Mouse (Mus musculus) left cerebral cortex, adult 9 months (tissue): ENCODE measurements around the gene Large1.
"Not testable (repeated sequence)": the region's sequence is repeated elsewhere in the genome, so short reads cannot be mapped to it uniquely, and the experiment has no call there.

Experiments
- DNase-seq, 2 experiments: peaks; one replicate each; pipeline ENCODE4 v3.0.0; 2022; ENCODE audit warnings: low spot score in 2 of 2

The Large1 gene

DNA sequence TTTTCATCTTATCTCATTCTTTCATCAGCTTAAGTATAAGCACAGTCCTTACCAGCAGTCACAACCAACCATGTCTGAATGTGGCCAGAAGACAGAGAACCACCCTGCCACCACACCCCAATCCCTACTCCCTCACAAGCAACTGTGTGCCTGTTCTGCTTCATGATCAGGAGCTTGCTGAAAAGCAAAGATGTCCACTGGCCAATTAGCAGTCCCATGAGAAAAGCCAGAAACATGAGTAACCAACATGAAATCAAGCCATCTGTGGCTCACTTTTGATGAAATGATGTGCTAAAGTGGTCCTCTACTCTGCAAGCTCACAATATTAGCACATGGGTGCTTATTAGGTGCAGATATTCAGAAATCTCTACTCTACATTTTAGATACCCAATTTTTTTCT, 57.8 kb downstream of the Large1 start:
- DNase-seq: no peak

DNA sequence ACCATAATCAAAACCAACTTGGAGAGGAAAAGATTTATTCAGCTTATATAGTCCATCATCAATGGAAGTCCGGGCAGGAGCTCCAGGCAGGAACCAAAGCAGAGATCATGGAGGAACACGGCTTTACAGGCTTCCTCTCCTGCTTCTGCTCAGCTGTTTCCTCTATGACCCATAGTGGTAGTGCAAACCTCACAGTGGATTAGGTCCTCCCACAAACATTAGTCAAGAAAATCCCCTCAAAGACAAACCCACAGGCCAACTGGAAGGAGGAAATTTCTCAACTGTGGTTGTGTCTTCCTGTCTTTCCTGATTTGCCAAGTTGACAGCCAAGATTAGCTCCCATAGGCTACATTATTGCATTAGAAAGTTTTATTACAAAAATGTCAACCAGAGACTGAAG, 59.7 kb downstream of the Large1 start:
- no peak for DNase-seq

DNA sequence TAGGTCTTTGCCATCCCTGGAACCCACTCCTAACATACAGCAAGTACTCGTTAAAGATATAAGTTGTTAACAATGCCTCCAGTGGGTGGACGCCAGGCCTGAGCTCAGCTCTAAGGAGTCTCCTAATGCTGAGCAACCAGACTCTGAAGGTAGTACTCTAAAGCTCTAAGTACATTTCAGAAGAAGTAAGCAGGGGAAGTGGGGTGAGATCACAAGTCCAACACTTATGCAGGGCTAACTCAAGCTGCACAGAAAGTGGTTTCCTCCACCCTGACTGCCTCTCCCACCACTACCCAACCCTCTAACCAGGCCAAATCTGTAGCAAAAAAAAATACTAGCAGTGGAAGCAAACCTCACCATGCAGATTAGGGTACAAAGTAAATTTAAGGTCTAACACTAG, 61.7 kb downstream of the Large1 start:
- DNase-seq: no peak

DNA sequence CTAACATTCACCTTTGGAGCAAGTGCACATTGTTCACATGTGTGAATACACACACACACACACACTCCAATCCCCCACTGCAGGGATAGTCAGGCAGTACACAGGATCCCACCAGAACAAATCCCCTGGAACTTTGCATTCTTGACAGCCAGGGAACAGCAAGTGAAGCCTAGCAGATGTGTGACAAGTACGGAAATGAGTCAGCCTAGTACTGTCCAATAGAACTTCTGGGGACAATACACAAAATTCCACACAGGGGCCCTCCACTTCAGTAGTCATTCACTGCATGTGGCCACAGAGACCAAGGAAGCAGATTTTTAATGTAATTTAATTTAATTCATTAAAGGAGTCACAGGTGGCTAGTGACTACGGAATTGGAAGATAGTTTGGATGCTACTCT, 62.7 kb downstream of the Large1 start:
- DNase-seq: no peak

DNA sequence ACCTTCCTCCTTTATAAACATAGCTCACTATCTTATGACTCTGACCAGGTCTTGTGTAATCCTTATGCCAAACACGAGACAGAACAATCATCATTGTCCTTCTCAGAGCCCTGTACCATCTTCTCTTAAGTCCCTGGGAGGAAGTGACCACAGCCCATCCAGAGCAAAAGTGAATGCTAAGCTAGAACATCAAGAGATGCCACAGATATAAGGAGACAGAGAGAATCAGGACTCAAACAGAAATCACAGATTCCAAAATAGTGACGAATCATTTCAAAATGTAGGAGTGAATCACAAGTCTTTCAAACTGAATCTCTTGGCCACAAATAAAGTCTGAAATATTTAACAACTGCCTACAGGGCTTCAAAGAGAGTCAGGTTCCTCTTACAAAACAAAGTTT, 63.5 kb downstream of the Large1 start:
- DNase-seq: no peak

DNA sequence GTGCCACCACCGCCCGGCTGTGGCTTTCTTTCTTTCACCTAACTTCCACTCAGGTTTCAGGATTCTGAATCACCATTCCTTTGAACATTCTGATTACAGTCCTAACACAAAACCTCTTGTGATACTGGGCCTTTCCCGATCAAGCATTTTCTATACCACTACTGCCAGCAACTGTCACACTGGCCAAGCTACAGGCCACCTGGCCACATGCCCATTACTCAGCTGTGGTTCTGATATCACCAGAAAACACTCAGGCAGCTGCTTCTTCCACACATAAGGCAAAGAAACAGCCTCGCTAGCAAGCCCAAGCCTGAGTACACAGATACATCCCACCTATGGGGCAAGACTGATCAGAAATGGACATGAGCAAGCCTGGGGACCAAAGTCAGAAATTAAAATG, 71.3 kb downstream of the Large1 start:
- DNase-seq: no peak

DNA sequence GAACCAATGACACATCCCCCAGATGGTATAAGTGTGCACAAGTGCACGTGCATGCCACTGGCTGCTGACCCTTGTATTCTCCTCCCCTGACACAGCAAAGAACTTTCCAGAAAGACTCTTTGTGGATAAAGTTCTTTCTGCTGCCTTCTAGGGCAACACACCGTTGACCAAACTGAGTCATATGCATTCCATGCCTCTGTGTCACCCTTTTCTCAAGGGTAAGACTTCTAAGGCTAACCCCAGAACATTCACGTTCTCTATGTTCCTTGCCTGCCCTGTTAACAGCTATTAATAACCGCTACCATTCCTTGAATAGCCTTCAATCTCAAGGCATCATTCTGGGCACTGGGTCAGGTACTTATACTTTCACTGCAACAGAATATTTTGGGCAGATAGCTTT, 77.3 kb downstream of the Large1 start:
- DNase-seq: no peak

DNA sequence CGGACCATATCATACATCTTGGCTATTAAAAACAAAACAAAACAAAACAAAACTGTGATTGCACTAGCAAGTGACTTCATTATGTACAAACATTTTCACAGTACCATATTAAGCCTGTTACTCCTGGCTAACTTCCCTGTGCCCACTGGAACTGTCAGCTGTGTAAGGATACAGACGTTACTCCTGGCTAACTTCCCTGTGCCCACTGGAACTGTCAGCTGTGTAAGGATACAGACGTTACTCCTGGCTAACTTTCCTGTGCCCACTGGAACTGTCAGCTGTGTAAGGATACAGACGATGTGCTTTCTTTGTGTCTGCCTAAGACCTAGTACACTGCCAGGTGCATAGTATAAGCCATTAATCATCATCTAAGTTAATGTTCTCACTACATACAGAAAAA, 77.9 kb downstream of the Large1 start:
- DNase-seq: not testable (repeated sequence)

DNA sequence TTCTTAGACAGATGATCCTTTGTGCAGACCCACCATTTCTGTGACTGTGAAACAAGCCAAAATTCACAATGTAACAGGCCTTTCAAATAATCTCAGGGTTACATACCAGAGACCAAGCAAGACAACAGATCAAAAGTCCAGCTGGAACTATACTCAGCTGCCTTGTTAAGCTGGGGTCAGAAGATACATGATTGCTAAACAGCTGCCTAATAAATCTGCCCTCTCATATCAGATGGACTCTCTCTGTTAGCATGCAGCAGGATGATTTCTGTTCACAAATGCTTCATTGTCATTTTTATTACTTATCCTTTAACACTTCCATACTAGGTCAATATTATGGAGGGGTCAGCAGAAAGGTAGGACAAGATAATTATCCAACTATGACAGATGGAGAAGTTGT, 80.2 kb downstream of the Large1 start:
- no peak for DNase-seq

DNA sequence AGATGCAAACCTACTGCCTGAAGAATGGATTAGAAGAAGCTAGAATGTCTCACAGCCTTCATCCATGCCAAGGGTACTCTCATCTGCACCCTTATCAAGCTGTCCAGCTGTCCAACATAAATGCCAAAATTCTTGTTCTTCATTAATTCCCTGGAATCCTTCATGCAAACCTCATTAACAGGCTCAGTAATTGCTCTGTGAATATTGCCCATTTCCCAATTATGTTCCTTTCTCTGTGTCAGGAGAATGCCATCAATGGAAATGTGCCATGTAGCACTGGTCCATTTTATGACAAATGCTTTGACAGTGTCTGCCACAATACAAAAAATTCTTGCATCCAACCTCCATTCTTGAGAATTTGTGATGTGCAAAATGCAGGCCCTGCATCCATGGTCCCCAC, 82.3 kb downstream of the Large1 start:
- DNase-seq: no peak

DNA sequence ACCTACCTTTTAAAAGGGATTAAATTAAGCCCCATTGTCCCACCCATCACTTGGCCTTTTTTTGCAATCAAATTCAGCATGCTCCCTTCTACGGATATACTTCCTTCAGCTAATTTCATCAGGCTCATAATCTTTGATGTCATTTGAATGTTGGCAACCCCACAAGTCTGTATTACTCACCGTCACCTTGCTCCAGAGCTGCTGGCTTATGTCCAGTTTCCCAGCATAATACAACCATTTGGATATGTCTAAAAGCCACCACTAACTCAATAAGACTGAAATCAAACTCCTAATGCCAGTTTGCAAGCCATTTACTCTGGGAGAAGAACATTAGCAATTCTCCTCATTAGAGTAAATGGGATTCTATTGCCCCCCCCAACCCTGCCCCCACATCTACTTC, 95.4 kb downstream of the Large1 start:
- no peak for DNase-seq

DNA sequence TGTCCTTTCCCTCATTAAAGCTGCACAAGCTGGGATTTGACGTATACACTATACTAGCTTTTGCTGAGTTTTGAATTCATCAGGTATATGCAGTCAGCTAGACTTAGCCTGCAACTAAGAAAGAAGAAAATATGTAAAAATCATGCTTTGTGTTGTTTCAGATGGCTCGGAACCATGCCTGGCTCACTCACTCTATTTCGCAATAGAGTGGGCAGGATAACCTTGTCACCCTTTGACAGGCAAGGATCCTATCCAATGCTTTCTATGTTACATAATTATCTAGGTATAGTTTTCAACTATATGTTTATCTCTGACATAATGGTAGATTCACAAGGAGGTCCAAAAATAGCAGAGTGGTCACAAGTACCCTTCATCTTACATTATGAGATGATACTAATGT, 109.2 kb downstream of the Large1 start:
- no peak for DNase-seq

DNA sequence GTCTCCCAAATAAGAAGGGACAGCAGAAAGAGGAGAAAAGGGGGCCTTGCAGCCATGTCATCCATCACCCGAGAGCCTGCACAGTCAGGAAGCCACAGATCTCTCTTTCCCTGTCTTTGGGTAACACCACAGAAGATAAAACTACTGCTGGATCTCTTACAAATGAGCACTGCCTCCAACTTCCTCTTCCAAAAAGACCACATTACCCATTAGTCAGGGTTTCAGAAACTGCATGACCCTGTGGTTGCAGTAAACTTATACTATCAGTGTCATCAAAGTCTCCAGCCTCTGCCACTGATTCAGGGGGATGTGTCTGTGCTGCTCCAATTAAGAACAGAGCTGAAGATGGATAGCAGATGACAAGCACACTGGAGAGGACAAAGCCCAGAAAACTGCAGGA, 111.3 kb downstream of the Large1 start:
- no peak for DNase-seq

DNA sequence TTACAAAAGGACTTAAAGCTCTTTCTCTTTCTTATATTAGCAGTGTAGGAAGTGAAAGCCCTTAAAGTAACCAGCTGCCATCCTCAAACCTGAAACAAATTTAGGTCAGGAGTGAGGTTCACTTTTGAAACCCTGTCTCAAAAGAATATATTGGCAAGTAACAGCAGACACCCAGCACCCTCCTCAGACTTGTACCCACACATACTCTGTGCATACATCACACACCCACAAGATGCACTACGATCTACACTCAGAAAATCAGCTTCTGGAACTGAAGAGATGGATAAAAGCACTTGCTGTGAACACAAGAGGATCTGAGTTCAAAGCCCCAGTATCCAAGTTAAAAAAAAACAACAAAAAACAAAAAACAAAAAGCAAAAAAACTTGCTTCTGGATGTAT, 119.1 kb downstream of the Large1 start:
- DNase-seq: no peak

DNA sequence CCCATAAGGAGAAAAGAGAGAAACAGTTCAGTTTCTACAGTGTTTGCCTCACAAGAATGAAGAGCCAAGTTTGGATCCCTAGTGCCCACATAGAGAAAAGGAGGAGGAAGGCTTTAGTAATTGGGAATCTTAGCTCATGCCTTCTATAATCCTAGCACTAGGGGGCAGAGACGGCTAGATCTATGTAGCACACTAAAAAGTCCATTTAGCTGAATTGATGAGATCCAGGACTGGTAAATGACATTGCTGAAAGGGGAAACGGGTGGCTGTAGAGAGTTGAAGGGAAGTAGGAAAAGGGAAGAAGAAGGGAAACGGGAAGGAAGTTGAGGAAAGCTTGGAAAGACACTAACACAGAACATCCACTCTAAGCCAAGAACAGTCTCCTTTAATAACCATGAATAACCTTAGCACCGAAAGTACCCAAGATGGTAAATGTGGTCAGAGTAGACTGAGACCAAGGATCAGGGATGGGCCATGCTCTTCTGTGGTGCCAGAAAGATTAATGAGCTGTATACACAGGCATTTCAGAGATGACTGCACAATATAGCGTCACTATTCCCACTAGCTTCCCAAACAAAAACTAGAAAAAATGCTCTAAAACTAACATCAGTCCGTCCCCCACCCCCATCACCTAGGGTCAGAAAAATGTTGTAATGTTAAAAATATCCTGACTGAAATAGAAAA, 119.8 kb downstream of the Large1 start:
- DNase-seq: peak; percentile 47 to 86

DNA sequence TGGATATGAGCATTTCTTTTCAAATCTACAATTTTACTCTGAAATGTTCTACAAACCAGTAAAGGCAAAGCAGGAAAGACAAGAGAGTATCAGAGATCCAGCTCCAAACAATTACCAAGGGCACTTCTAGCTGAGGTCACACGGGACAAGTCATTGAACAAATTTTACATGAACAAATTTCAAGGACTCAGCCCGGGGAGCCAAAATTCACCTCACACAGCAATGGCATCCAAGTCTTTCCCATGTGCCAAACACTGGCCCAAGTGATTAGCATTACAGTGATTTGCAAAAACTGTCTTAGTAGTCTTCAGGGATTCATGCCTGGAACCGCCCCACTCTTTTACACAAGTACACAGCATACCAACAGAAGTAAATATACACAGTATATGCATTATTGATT, 126.5 kb downstream of the Large1 start:
- DNase-seq: no peak

DNA sequence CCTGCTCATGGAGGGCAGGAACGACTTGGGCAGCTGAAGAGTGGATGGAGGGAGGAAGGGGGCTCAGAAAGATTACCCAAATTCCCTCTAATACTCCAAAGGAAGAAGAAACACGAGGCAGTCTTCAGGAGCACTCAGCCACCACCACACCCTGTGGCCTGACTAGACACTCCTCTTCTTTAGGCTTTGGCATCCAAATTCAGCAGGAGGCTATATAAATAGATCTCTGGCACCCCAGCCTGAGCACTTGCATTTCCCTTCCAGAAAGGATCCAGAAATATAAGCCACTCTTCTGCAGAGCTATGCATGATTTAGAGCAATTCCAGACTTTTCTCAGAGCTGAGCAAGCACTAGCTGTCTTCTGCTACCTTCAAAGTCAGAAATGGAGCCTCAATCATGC, 127.7 kb downstream of the Large1 start:
- peak in 1 of 2 experiments; percentile 62 for DNase-seq

DNA sequence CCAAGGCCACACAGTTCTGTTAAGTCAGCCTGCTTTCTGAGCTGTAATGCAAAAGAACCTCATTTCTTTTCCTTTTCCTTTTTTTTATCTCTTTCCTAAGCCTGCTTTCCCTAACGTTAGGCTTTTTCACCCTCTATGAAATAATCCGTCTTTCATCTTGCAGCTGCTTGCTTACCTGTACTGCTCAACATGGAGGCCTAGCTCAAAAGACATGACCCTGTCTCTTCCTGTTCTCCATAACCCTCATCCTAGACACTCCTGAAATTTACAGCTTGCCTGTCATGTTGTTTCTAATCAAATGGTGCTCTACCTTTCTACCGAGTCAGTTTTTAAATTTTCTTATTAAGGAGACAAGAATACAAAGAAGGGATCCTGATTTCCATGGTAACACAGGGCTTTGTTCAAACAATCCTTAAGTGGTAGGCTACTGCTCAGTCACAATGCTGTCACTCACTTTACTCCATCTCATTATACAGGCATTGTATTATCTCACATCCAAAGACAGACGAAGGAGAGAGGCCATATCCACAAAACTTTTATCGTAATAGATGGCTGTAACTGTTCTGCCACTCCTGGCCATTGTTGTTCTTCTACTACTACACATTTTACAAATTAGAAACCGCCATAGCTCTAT, 134.0 kb downstream of the Large1 start:
- DNase-seq: no peak

DNA sequence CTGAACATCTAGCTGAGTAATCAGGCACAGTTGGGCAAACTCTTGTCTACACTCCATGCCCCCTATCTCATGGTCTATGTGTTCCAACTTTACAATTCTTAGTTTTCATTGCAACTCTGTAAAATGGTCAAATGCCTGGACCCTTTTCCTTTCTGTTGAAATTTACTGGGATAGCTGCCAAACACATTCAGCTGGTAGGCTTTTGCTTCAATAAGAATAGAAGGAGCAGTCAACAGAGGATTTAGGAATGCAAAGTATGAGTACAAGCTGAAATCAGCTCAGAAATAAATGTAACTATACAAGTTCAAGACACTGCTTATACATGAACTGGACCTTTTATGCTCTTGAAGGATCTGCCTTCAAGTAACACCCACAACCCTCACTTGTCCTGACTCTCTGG, 146.5 kb downstream of the Large1 start:
- DNase-seq: no peak

DNA sequence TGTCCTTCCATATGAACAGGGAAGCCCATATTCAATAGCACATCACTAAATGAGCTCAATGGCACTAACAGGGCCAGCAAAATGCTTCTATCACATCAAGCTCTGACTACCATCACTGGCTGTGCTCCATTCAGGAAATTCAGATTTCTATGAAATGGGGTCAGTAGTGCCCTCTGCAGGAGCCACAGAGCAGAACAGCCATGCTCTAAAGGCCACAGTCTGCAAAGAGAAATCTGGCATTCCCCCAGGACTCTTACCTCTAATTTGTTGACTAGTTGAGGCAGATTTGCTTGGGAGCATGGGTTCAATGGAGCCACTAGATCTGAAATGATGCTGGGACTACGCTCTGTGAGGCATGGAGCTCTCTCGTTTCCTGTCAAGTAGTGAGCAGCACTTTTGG, 151.5 kb downstream of the Large1 start:
- no peak for DNase-seq

DNA sequence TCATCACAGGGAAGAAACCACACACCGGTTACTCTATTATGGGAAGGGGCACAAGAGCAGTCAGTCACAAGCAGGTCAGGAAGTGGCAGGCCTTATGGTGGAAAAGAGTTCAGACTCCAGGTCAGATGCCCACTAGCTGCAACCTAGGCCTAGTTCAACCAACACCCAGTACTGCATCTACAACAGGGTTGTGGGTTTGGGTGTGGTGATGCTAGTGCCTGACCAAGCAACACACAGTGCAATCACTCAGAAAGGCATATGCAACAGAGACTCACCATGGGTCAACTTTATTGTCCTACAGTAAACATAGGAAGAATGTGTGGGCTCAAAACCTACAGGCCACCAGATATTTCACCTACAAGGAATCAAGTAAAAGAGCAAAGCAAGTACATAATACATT, 155.6 kb downstream of the Large1 start:
- DNase-seq: no peak

DNA sequence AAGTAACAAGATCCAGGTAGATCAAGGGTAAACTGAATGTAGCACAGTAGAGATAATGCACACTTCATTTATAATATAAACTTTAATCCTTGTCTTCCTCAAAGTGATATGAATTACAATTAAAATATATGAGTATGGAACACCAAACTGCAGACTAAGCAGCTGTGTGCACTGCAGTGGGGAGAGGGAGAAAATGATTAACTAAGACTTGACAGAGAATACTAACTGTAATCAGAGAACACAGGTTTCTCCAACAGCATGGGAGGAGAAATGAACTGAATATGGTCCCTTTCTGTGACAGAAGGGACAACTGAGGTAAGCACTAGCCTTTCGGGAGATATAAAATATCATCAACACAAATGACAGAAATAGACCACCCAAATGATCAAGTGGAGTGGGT, 164.7 kb downstream of the Large1 start:
- no peak for DNase-seq

DNA sequence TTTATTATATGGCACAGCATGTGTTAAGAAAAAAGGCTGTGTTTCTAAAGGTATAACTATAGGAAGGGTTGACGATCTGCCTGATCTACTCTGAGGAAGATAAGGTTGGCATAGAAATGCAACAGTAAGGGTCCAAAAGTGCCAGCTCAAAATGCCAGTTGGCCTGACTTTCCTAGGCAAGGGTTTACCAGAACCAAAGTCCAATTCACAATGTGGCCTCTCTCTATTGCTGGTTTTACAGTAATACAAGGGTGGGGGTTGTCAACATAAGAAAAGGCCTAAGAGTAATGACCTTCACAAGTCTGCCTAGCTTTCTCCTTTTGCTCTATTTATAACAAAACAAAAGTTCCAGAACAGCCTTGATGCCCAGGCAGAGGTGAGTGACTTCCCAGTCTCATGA, 166.0 kb downstream of the Large1 start:
- DNase-seq: no peak

DNA sequence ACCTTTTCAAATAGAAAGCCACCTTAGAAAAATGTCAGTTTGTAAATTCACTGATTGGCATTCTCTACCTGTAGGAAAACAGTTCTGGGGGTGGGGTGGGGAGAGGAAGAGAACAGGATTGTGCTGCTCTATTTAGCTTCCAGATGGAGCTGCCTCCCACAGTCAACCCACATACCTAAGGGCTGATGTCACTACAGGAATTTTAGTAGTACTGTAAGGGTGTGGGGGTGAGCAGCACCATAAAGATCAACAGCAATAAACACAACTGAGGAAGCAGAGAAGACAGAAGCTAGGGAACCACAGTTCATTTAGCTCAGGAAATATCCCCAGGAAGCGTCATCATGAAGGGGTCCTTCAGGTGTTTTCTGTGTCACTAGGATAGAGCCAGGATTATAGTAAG, 174.9 kb downstream of the Large1 start:
- DNase-seq: peak; percentile 25 to 56
